Mouse (Mus musculus): ENCODE measurements around the gene Zfp182. TPM values are rescaled to one million over a fixed set of nuclear protein-coding genes. Genes with fewer than 3 reads are reported as not detected.

Gene Zfp182
- 0.28 and 0.56 TPM in 2 replicates for polyA plus RNA-seq (2012)

DNA sequence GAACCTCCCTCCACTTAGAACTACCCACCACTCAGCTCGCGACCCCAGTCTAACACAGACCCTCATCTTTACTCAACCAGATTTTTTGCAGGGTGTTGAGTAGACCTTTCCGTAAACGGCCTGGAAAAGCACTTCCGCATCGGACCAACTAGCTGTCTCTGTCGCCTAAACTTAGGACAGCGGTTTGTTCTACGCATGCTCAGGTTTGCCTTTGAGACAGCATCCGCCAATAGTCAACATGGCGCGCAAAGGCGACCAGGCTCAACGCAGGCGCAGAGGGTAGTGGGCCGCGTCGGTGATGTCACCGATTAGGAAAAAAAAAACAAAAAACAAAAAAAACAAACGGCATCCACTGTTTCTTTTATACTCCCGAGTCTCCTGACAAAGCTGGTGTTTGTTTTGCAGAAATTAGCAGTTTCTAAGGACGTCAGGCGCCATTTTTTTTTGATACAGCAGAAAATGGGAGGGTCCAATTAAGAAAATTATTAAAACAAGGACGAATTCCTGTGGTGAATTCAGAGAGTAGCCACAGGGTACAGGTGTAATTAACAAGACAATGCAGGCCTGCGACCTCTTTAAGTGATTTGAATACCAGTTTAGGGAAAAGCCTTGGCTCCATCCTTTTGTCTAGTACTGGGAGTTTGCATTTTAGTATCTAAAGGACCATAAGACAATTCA is at the start of gene Zfp182:
Zfp182 (minus strand) TSS at position 451 of the 678 bp plus-strand sequence.

DNA sequence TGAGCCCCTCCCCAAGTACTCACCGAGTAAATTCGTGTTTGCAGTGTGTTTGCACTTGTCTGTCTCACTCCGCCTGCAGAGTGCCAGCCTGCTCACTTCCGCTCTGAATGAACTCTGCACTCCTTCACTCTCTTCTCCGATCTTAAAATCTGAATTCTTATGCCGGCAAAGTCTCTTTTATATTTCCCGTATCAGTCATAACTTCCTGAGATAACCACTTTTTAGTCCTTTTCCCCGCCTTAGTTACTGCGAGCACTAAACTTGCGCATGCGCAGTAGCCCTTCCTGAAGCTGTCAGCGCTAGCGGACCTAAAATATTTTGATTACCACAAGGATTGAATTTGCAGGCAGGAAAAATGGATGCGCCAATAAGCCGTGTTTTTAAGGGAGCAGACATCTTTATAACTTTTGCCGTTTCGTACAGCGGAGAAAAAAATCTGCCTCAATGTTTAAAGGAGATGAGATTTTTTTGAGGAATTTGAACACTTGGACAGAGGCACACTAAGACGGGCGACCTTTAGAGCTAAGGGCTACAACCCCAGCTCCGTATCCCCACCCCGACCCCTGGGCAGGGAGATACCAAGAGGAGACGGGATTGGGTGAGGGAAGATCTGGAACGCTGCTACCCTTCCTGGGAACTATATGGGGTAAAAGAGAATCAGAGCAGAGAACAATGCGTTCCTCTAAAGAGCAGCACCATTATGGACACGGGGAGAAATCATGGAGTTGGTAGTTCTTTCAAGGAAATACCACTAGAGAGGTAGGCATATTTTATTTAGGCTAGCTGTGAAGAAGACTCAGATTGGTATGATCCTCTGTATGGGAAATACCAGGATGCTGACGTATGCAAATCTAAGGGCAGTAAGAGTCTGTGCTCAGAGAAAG is 27.1 kb upstream of the Zfp182 start, which contains the start of gene Zfp300:
Zfp300 (minus strand) TSS at position 545 of the 884 bp plus-strand sequence.

GRCm38 (mm10) chrX:21068106-21068505 is 6.0 kb upstream of the Zfp182 start, which contains the start of gene Spaca5:
Gene Spaca5 (plus strand): TSS chrX:21068406.

Other genes starting within 250 kb of the Zfp182 start
- gene Timp1, start 192.2 kb downstream of the Zfp182 start, polyA plus RNA-seq (2012) = not detected in 2 replicates
- 0.08 and 0.18 TPM in 2 replicates for gene Syn1, start 141.3 kb downstream of the Zfp182 start, polyA plus RNA-seq (2012)
- 84.9 and 162 TPM in 2 replicates for gene Cfp, start 130.8 kb downstream of the Zfp182 start, polyA plus RNA-seq (2012)
- 9.9 and 10.3 TPM in 2 replicates for gene Elk1, start 111.7 kb downstream of the Zfp182 start, polyA plus RNA-seq (2012)
- gene Uxt, start 100.3 kb downstream of the Zfp182 start, polyA plus RNA-seq (2012) = 20.3 and 25.8 TPM in 2 replicates
- not detected in 2 replicates for gene Spaca5, start 6.1 kb upstream of the Zfp182 start, polyA plus RNA-seq (2012)
- 0.01 TPM in 1 of 2 replicates, not detected in the other for gene Zfp300, start 27.2 kb upstream of the Zfp182 start, polyA plus RNA-seq (2012)
- gene Ssxa1, start 53.5 kb upstream of the Zfp182 start, polyA plus RNA-seq (2012) = not detected in 2 replicates
- not detected in 2 replicates for gene Gm21876, start 113.3 kb upstream of the Zfp182 start, polyA plus RNA-seq (2012)

All from megakaryocyte-erythroid progenitor cell, adult 5 weeks (primary cell).